Mouse (Mus musculus): Measurements from ENCODE around the gene Gm49318.
A peak's percentile ranks its signal among the peaks of the same experiment; 100 is the strongest.

The Gm49318 gene

GRCm38 (mm10) chr9:22017208-22017825, 53.7 kb downstream of the Gm49318 start:
- no peak for DNase-seq

- no peak for DNase-seq
Measured at GRCm38 (mm10) chr9:22016245-22016644, 54.8 kb downstream of the Gm49318 start.

- DNase-seq = no peak
Measured at GRCm38 (mm10) chr9:22012731-22013130, 58.3 kb downstream of the Gm49318 start.

- no peak for DNase-seq
Measured at GRCm38 (mm10) chr9:22011055-22011454, 60.0 kb downstream of the Gm49318 start.

- DNase-seq = no peak
Measured at GRCm38 (mm10) chr9:22004546-22004945, 66.5 kb downstream of the Gm49318 start.

- DNase-seq = peak; percentile 35
Measured at GRCm38 (mm10) chr9:22003163-22003554, 67.9 kb downstream of the Gm49318 start.

- DNase-seq = peak; percentile 100
Measured at GRCm38 (mm10) chr9:22002194-22003162, 68.6 kb downstream of the Gm49318 start, which contains the start of the genes Ccdc151 and Prkcsh. Gene Ccdc151 (minus strand): TSS chr9:22002634. Gene Prkcsh (plus strand): TSS chr9:22002806.

GRCm38 (mm10) chr9:22001633-22002032, 69.4 kb downstream of the Gm49318 start:
- DNase-seq = no peak

GRCm38 (mm10) chr9:22000296-22000695, 70.8 kb downstream of the Gm49318 start:
- no peak for DNase-seq

GRCm38 (mm10) chr9:21996178-21996867, 74.7 kb downstream of the Gm49318 start:
- DNase-seq = no peak

- DNase-seq = no peak
Measured at GRCm38 (mm10) chr9:21992227-21992626, 78.8 kb downstream of the Gm49318 start.

- peak; percentile 78 for DNase-seq
Measured at GRCm38 (mm10) chr9:21989230-21990110, 81.6 kb downstream of the Gm49318 start, which contains the start of gene Rgl3. Gene Rgl3 (minus strand): TSS chr9:21989446.

GRCm38 (mm10) chr9:21988421-21989101, 82.5 kb downstream of the Gm49318 start:
- peak; percentile 45 for DNase-seq

- no peak for DNase-seq
Measured at GRCm38 (mm10) chr9:21987592-21988342, 83.3 kb downstream of the Gm49318 start.
